ENCODE assay signal across 8 mouse cellular contexts in the genomic region with DNA sequence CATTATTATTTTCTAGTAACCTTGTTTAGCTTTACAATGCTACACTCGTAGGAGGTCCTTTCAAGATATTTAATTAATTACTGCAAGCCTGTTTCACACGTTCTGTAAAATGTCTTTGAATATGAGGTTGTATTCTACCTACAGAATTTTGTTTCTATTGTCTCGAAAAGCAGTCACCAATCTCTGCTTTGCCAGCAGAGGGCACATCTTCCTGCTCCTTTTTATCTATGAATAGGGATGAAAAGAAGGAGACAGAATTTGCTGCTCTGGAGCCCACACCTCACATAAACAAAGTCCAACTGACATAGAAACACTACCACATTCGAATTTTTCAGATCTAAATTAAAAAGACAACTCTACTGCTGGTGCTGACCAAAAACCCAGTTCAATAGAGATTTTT.
DNase-seq lines count a peak whose midpoint lies in the region; ATAC-seq and TF ChIP-seq lines count a peak whose summit lies in the region.
"Had no signal": no experiment of that assay in that cellular context is flagged by ENCODE, and none has a peak within 500 bp of the region (broad histone marks: within the 10 kb centered on the region; RNA-seq: fewer than 3 reads in every experiment).

No protein-coding gene starts in this region.

- no peak for TF ChIP-seq CTCF in kidney, adult 2 months (conservative IDR thresholded peaks at IDR 0.05; ENCODE audit: insufficient read depth, insufficient read length, low read depth, low read length)

- H3K4me3 ChIP-seq in kidney, adult 2 months (ENCODE audit: insufficient read depth, low read depth, low read length), result no peak overlapping the region
- no peak overlapping the region for H3K4me3 ChIP-seq in kidney, embryonic 15.5 days (replicated peaks)
- H3K4me3 ChIP-seq in forebrain, embryonic 10.5 days, result no peak overlapping the region

- peak; percentile 41 for DNase-seq in kidney, adult 2 months
- DNase-seq in ES-CJ7 (ENCODE audit: low read depth, low spot score), result peak; percentile 36
- peak; percentile 66 for DNase-seq in brain, adult 2 months (ENCODE audit: low read depth, low spot score)
- peak; percentile 45 to 46 for DNase-seq in layer of hippocampus, postnatal 10 days (ENCODE audit: low spot score in 2 of 2)
- DNase-seq in telencephalon, adult 2 months (ENCODE audit: low read depth, low spot score), result peak; percentile 9
- no peak for DNase-seq in forebrain, embryonic 10.5 days (ENCODE audit: extremely low spot score, low spot score)

- no peaks in the 10 kb centered on the region for H3K27me3 ChIP-seq in kidney, adult 2 months (replicated peaks; ENCODE audit: control insufficient read depth, insufficient read depth, low read length)
- no peaks in the 10 kb centered on the region for H3K27me3 ChIP-seq in kidney, embryonic 15.5 days
- no peaks in the 10 kb centered on the region; the same call in 1 of the 2 replicates for H3K27me3 ChIP-seq in forebrain, embryonic 10.5 days (ENCODE audit: poor library complexity, severe bottlenecking)

- no peak overlapping the region for H3K27ac ChIP-seq in kidney, adult 2 months (ENCODE audit: insufficient read depth, low read depth, low read length)
- H3K27ac ChIP-seq in kidney, embryonic 15.5 days, result no peak overlapping the region
- no peak overlapping the region for H3K27ac ChIP-seq in forebrain, embryonic 10.5 days
- H3K27ac ChIP-seq: macrophage had no signal

- 19% methylated on average over 4 of the region's 4 CpGs for WGBS in kidney, adult 2 months
- WGBS in kidney, embryonic 15.5 days, result 38% methylated on average over 4 of the region's 4 CpGs
- 46% methylated on average over 4 of the region's 4 CpGs for WGBS in forebrain, embryonic 10.5 days

- H3K4me2 ChIP-seq in kidney, embryonic 15.5 days, result no peak overlapping the region

- H3K9ac ChIP-seq in kidney, embryonic 15.5 days, result no peak overlapping the region

- H3K4me1 ChIP-seq in kidney, adult 2 months (ENCODE audit: control insufficient read depth, insufficient read depth, low read length), result no peaks in the 10 kb centered on the region
- peaks cover 16% of the 10 kb centered on the region for H3K4me1 ChIP-seq in kidney, embryonic 15.5 days
- peaks cover 45% of the 10 kb centered on the region for H3K4me1 ChIP-seq in forebrain, embryonic 10.5 days

- H3K36me3 ChIP-seq in kidney, adult 2 months (ENCODE audit: control insufficient read depth, insufficient read depth, low read length), result no peaks in the 10 kb centered on the region
- no peaks in the 10 kb centered on the region for H3K36me3 ChIP-seq in kidney, embryonic 15.5 days
- H3K36me3 ChIP-seq in forebrain, embryonic 10.5 days (replicated peaks), result no peaks in the 10 kb centered on the region

- ATAC-seq in kidney, embryonic 15.5 days (replicated peaks; ENCODE audit: low FRiP score), result no peak

- TF ChIP-seq POLR2A in kidney, adult 2 months (IDR thresholded peaks at IDR 0.05; ENCODE audit: low read depth, low read length), result no peak

- H3K9me3 ChIP-seq in kidney, embryonic 15.5 days (replicated peaks), result no peaks in the 10 kb centered on the region
- no peaks in the 10 kb centered on the region for H3K9me3 ChIP-seq in forebrain, embryonic 10.5 days
